Mouse (Mus musculus) neutrophil, adult 83 days (primary cell): ENCODE measurements around the gene Entpd7. TPM values are rescaled to one million over a fixed set of nuclear protein-coding genes. Genes with fewer than 3 reads are reported as not detected.

Source experiments
- total RNA-seq, 2 experiments: library from RNA; stranded (reverse); gene quantifications; one replicate each; pipeline ENCODE4 v1.2.4; 2023

The Entpd7 gene
- total RNA-seq = 10 to 100 TPM; 23.5 to 24.7 TPM

DNA sequence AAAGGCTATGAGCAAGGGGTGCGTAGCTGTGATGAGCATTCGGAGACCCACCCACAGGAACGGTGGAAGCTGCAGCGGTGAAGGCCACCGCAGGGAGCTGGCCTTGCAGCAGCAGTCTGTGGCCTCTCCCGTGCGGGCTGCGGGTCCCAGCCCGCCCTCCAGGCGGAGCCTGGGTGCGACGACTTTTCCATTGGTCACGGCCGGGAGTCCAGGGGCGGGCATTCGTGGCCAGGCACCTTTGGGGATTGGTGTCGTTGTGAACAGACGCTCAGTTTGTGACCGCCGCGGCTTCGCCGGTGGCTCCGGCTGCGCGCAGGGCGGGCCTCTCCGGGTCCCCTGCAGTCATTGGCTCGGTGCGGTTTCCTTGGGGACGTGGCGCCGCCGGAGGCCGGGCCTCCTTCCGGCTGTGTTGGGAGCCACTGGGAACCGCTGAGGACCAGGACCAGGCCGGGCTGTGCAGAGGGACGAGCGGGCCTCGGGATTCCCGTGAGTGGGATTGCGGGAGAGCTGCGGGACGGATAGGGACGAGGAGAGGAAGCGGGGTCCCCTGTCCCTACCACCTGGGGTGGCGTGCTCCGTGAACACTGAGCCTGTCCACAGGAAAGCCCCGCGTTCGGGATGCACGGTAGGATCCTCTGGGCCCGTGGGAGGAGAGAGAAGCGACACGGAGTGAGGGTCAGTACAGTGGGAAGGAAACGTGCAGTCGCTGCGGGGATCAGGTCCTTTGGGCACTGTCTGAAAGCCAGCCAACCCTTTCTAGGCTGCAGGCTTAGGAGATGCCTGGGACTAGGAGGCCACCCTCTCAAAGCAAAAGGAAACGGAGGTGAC lies at the start of gene Entpd7:
Gene Entpd7, plus strand, starts transcription at position 254 of the 828 bp plus-strand sequence.

DNA sequence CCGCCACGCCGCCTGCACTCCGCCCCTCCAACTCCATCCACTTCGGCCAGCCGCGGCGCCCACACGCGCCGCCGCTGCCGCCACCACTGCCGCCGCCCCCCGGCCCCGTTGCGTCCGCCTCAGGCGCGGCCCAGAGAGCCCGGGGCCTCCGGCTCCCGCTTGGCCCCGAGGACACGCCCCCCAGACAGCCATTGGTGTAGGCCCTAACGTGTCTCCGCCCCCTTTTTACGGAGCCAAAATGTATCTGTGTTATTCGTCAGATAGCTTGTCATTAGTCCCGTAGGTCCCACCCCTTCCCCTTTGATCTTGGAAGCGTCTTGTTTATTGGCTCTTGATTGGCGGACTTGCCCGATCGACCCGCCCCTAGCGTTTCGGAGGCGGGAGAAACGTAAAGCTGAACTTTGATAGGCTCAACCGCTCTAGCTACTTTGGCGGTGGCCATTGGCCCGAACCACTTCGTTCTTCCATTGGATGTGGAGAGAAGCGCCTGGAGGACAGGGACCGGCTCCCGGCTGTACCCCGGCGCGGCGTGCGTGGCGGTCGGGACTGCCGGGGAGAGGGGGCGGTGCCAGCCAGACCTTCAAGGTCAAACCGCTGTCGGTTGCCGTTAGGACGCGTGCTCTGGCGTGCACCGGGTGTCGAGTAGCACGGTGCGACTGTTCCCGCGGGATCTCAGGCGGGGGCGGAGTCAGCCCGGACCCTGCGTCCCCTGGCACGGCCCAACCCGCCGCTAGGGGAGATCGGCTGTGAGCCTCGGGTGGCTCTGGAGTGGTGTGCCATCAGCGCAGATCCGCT lies 14.5 kb upstream of the Entpd7 start, which contains the start of gene Slc25a28:
Gene Slc25a28, minus strand, starts transcription at position 152 of the 795 bp plus-strand sequence.

DNA sequence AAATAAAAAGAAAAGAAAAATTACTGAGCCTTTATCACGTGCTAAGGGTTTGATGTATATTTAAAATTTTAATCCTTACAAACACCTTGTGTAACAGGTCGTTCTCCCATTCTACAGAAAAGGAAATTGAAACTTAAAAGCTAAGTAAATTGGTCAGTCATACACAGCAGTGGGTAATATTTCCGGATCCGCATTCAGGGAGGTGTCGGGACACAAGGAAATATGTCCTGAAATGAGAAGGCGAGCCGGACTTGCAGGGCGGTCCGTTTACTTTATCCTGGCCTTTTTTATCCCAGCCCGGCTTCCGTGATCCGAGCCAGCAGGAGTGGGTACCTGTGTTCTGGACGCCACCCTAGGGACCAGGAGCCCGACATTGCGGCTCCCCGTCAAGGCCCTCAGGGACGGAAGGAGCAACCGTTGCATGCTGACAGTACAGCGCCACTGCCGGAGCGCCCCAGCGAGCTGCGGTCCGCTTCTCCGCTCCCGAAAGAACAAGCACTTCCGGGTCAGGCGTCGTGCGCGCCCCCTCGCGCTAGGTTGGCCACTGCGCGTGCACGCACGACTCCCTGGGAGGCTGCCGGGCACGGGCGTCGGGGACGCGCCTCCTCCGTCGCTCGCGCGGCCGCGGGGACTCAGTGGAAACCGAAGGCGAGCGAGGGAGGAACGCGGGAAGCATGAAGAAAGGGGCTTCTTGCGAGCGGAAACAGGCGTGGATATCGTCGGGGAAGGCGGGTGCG lies 63.2 kb downstream of the Entpd7 start, which contains the start of the genes Cutc and Cox15:
Gene Cutc, plus strand, starts transcription at position 508 of the 737 bp plus-strand sequence.
Gene Cox15, minus strand, starts transcription at position 512 of the 737 bp plus-strand sequence.

DNA sequence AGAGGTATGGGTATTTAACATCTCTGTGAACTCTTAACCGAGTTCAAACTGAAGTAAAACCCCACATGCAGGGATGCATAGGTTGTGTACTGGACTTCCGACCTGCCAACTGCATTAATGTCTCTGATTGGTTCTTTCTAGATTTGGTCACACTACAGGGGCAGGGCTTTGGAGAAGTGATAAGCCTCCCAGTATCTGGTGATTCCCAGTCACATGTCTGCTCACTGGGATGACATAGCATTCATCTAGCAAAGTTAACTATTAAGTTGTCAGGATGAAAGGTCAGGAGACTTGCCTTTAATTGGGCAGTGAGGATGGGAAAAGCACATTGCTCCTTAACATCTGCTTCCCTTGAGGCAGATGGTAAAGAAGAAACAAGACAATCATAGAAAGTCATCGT lies 92.5 kb downstream of the Entpd7 start, which contains the start of gene Abcc2:
Gene Abcc2, plus strand, starts transcription at position 213 of the 400 bp plus-strand sequence.

Other genes with a start within 250 kb of the Entpd7 start
- under 1 TPM; 0.15 to 0.48 TPM for gene Cnnm1, start 249.2 kb upstream of the Entpd7 start, total RNA-seq
- gene Got1, start 165.1 kb upstream of the Entpd7 start, total RNA-seq = 10 to 100 TPM; 19.0 to 23.4 TPM
- not detected for gene Nkx2-3, start 77.3 kb upstream of the Entpd7 start, total RNA-seq
- 10 to 100 TPM; 52.0 to 52.2 TPM for gene Slc25a28, start 14.8 kb upstream of the Entpd7 start, total RNA-seq
- 1 to 10 TPM; 8.3 to 9.1 TPM for gene Cutc, start 63.3 kb downstream of the Entpd7 start, total RNA-seq
- gene Cox15, start 63.3 kb downstream of the Entpd7 start, total RNA-seq = 10 to 100 TPM; 13.2 to 13.3 TPM
- 1 to 10 TPM in 1 of 2 experiments, under 1 TPM in 1; 0.75 to 2.3 TPM for gene Abcc2, start 92.5 kb downstream of the Entpd7 start, total RNA-seq